ENCODE assay signal across 13 mouse cellular contexts in genomic region chr5:115438667-115439066, GRCm38 (mm10). TPM values are rescaled to one million over a fixed set of nuclear protein-coding genes. Genes with fewer than 3 reads are reported as not detected.
DNase-seq lines count a peak whose midpoint lies in the region; ATAC-seq lines count a peak whose summit lies in the region.
"Had no signal": no experiment of that assay in that cellular context is flagged by ENCODE, and none has a peak within 500 bp of the region (broad histone marks: within the 10 kb centered on the region; RNA-seq: fewer than 3 reads in every experiment).

No protein-coding gene starts in this region.

- no peak for ATAC-seq in embryonic facial prominence, embryonic 13.5 days (ENCODE audit: insufficient number of reproducible peaks, insufficient read depth, low FRiP score, low TSS enrichment, low read depth)
- ATAC-seq in hindbrain, embryonic 12.5 days (ENCODE audit: low FRiP score) = no peak
- ATAC-seq in midbrain, embryonic 15.5 days (replicated peaks) = no peak

- DNase-seq in embryo, embryonic 10.5 days (ENCODE audit: low spot score) = peak; percentile 44
- DNase-seq in cerebellum, postnatal 14 days = no peak
- DNase-seq in layer of hippocampus, adult 11-12 months (ENCODE audit: low spot score) = no peak
- no peak for DNase-seq in frontal cortex, postnatal 14 days (ENCODE audit: low spot score in 2 of 2)
- DNase-seq: cerebellum, adult 9-11 months; heart, postnatal 4 days; kidney, adult 9 months; lung, adult 18-20 months; spleen, adult 18-20 months; thymus, postnatal 25 days had no signal

- H3K9ac ChIP-seq in embryonic facial prominence, embryonic 13.5 days = peak overlapping the region; percentile 27; the same call in 1 of the 2 replicates
- H3K9ac ChIP-seq in hindbrain, embryonic 12.5 days = peak overlapping the region; percentile 62
- H3K9ac ChIP-seq in midbrain, embryonic 15.5 days = peak overlapping the region; percentile 20

- H3K4me1 ChIP-seq in embryonic facial prominence, embryonic 13.5 days = peaks cover 55% of the 10 kb centered on the region
- peaks cover 72% of the 10 kb centered on the region for H3K4me1 ChIP-seq in hindbrain, embryonic 12.5 days
- peaks cover 66% of the 10 kb centered on the region for H3K4me1 ChIP-seq in midbrain, embryonic 15.5 days

- H3K4me3 ChIP-seq in embryonic facial prominence, embryonic 13.5 days = no peak overlapping the region
- peak overlapping the region; percentile 17; the same call in 1 of the 2 replicates for H3K4me3 ChIP-seq in hindbrain, embryonic 12.5 days
- H3K4me3 ChIP-seq in midbrain, embryonic 15.5 days = peak overlapping the region; percentile 0; the same call in 1 of the 2 replicates

- H3K9me3 ChIP-seq in embryonic facial prominence, embryonic 13.5 days = no peaks in the 10 kb centered on the region
- no peaks in the 10 kb centered on the region for H3K9me3 ChIP-seq in hindbrain, embryonic 12.5 days (replicated peaks)
- H3K9me3 ChIP-seq in midbrain, embryonic 15.5 days = no peaks in the 10 kb centered on the region

- H3K27me3 ChIP-seq in embryonic facial prominence, embryonic 13.5 days = no peaks in the 10 kb centered on the region
- no peaks in the 10 kb centered on the region for H3K27me3 ChIP-seq in hindbrain, embryonic 12.5 days
- H3K27me3 ChIP-seq in midbrain, embryonic 15.5 days (replicated peaks) = no peaks in the 10 kb centered on the region

- 13% methylated on average over 7 of the region's 7 CpGs for WGBS in embryonic facial prominence, embryonic 13.5 days
- WGBS in hindbrain, embryonic 12.5 days = 28% methylated on average over 7 of the region's 7 CpGs
- WGBS in midbrain, embryonic 15.5 days = 10% methylated on average over 7 of the region's 7 CpGs

- H3K27ac ChIP-seq in embryonic facial prominence, embryonic 13.5 days = peak overlapping the region; percentile 97
- H3K27ac ChIP-seq in hindbrain, embryonic 12.5 days = peak overlapping the region; percentile 100
- peak overlapping the region; percentile 99 for H3K27ac ChIP-seq in midbrain, embryonic 15.5 days

- peak overlapping the region; percentile 31 for H3K4me2 ChIP-seq in embryonic facial prominence, embryonic 13.5 days
- H3K4me2 ChIP-seq in hindbrain, embryonic 12.5 days (replicated peaks) = peak overlapping the region; percentile 80
- peak overlapping the region; percentile 91 for H3K4me2 ChIP-seq in midbrain, embryonic 15.5 days

- H3K36me3 ChIP-seq in embryonic facial prominence, embryonic 13.5 days = peaks cover 66% of the 10 kb centered on the region
- H3K36me3 ChIP-seq in hindbrain, embryonic 12.5 days = peaks cover 65% of the 10 kb centered on the region
- peaks cover 13% of the 10 kb centered on the region; the same call in 1 of the 2 replicates for H3K36me3 ChIP-seq in midbrain, embryonic 15.5 days (replicated peaks)

RNA-seq across cellular contexts. Expression of gene Msi1, which starts 9.3 kb away (rescaled TPM):
- polyA plus RNA-seq in embryonic facial prominence, embryonic 13.5 days (2015; fragmentation: Nextera tagmentation; extraction: Ambion mirVana) = 22.3 and 23.9 TPM in 2 replicates
- 128 and 131 TPM in 2 replicates for polyA plus RNA-seq in hindbrain, embryonic 12.5 days (2016; fragmentation: Nextera tagmentation; extraction: Ambion mirVana)
- polyA plus RNA-seq in midbrain, embryonic 15.5 days (2015; fragmentation: Nextera tagmentation; extraction: Ambion mirVana) = 65.9 and 66.3 TPM in 2 replicates

RNA-seq across cellular contexts. Expression of gene Pla2g1b, which starts 27.4 kb away (rescaled TPM):
- not detected in 2 replicates for polyA plus RNA-seq in embryonic facial prominence, embryonic 13.5 days (2015; fragmentation: Nextera tagmentation; extraction: Ambion mirVana)
- polyA plus RNA-seq in hindbrain, embryonic 12.5 days (2016; fragmentation: Nextera tagmentation; extraction: Ambion mirVana) = not detected in 2 replicates
- not detected in 2 replicates for polyA plus RNA-seq in midbrain, embryonic 15.5 days (2015; fragmentation: Nextera tagmentation; extraction: Ambion mirVana)

RNA-seq across cellular contexts. Expression of gene Sirt4, which starts 45.9 kb away (rescaled TPM):
- polyA plus RNA-seq in embryonic facial prominence, embryonic 13.5 days (2015; fragmentation: Nextera tagmentation; extraction: Ambion mirVana) = 24.8 and 28.1 TPM in 2 replicates
- polyA plus RNA-seq in hindbrain, embryonic 12.5 days (2016; fragmentation: Nextera tagmentation; extraction: Ambion mirVana) = 23.1 and 24.7 TPM in 2 replicates
- polyA plus RNA-seq in midbrain, embryonic 15.5 days (2015; fragmentation: Nextera tagmentation; extraction: Ambion mirVana) = 31.6 and 32.6 TPM in 2 replicates

Comparison
In these comparisons a context has a peak if more than half of its experiments do, and no peak if none do; other contexts are left out.
1. H3K4me2 ChIP-seq: peak in every context shown above with its lines; median percentile 91 in midbrain, embryonic 15.5 days; 80 in hindbrain, embryonic 12.5 days; 31 in embryonic facial prominence, embryonic 13.5 days.